Mouse (Mus musculus): ENCODE results near the gene Sppl2a. TPM values are rescaled to one million over a fixed set of nuclear protein-coding genes. Genes with fewer than 3 reads are reported as not detected.

Sppl2a gene
- polyA plus RNA-seq, 1 experiment from 2014 or later: 45.0 TPM

Small RNAs within 50 kb of the gene (microRNA-seq; reads per million reads assigned to microRNA genes)
- gene Mir3473g: not detected

Other genes starting within 250 kb of the Sppl2a start
- 28.2 and 28.6 TPM in 2 replicates for gene Usp8, start 225.9 kb downstream of the Sppl2a start, polyA plus RNA-seq (2015; fragmentation: Nextera tagmentation; extraction: Ambion mirVana)
- gene Usp50, start 149.8 kb downstream of the Sppl2a start, polyA plus RNA-seq (2015; fragmentation: Nextera tagmentation; extraction: Ambion mirVana): 1.9 and 2.6 TPM in 2 replicates
- 39.7 and 40.0 TPM in 2 replicates for gene Trpm7, start 57.0 kb downstream of the Sppl2a start, polyA plus RNA-seq (2015; fragmentation: Nextera tagmentation; extraction: Ambion mirVana)
- 11.6 and 11.9 TPM in 2 replicates for gene Ap4e1, start 75.5 kb upstream of the Sppl2a start, polyA plus RNA-seq (2015; fragmentation: Nextera tagmentation; extraction: Ambion mirVana)
- 27.2 and 32.9 TPM in 2 replicates for gene Blvra, start 137.4 kb upstream of the Sppl2a start, polyA plus RNA-seq (2015; fragmentation: Nextera tagmentation; extraction: Ambion mirVana)
- 38.4 and 41.0 TPM in 2 replicates for gene Ncaph, start 200.7 kb upstream of the Sppl2a start, polyA plus RNA-seq (2015; fragmentation: Nextera tagmentation; extraction: Ambion mirVana)
- gene Itpripl1, start 210.2 kb upstream of the Sppl2a start, polyA plus RNA-seq (2015; fragmentation: Nextera tagmentation; extraction: Ambion mirVana): 15.5 and 17.2 TPM in 2 replicates

Measured in forebrain, embryonic 15.5 days (tissue).